Mouse (Mus musculus): ENCODE results near the gene Gm5426.
"Not testable (repeated sequence)": the region's sequence is repeated elsewhere in the genome, so short reads cannot be mapped to it uniquely, and the experiment has no call there.

Gm5426 gene

GRCm38 (mm10) chr10:96139274-96139673, 2.9 kb downstream of the Gm5426 start:
- DNase-seq (ENCODE audit: low spot score) = not testable (repeated sequence)

GRCm38 (mm10) chr10:96146578-96146977, 10.2 kb downstream of the Gm5426 start:
- DNase-seq (ENCODE audit: low spot score) = no peak

GRCm38 (mm10) chr10:96148250-96148699, 11.9 kb downstream of the Gm5426 start:
- DNase-seq (ENCODE audit: low spot score) = no peak

- no peak for DNase-seq (ENCODE audit: low spot score)
Observed at GRCm38 (mm10) chr10:96150401-96151116, 14.2 kb downstream of the Gm5426 start.

DNA sequence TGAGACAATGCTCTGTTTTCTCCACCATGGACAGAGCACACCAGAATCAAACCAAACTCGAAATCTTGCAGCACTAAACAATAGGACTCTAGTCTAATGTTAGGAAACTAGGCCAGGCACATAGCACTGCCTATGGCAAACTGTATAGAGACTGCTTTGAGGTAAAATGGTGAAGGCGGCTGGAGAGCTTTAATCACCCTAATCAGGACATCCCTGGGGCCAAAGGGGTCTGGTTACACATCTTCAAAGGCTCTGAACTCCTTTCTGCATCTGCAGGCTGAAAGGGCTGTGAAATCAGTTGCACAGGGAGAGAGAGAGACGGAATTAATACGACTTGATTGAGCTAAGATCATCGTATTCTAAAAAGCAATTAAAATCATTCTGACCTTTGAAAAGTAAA, 16.9 kb downstream of the Gm5426 start:
- no peak for DNase-seq (ENCODE audit: low spot score)

GRCm38 (mm10) chr10:96162975-96163706, 26.7 kb downstream of the Gm5426 start:
- DNase-seq (ENCODE audit: low spot score) = no peak

DNA sequence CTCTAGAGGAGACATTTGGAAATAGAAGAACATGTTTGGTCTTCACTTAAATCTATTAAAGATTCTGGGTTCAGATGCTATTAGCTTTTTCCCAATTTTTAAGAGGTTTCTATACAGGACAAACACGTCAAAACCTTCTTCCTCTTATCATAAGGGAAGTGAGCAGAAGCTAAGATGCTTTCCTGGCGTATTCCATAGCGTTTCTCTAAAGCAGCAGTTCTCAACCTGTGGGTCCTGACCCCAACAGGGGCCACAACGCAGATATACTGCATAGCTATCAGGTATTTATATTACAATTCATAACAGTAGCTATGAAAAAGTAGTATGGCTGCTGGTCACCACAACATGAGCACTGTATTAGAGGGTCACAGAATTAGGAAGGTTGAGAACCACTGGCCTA, 27.4 kb downstream of the Gm5426 start:
- DNase-seq (ENCODE audit: low spot score) = no peak

DNA sequence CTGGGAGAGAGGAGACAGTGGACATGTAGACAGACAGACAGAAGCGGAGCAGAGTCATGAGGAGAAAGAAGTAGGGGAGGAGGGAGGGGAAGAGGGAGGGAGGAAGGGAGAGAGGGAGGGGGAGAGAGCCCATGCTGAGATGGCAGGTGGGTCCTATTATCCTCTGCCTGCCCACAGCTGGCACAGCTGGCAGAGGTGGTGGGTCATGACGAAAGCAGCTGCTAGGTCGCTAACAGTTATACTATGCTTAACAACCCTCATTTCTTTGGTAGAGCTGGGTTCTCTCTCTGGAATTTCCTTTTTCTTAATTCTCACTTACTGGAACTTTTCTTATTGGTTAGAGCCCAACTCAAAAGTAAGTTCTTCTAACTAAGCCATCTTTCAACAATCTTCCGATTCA, 28.9 kb downstream of the Gm5426 start:
- DNase-seq (ENCODE audit: low spot score) = no peak

- DNase-seq (ENCODE audit: low spot score) = no peak
Observed at GRCm38 (mm10) chr10:96168998-96169397, 32.6 kb downstream of the Gm5426 start.

GRCm38 (mm10) chr10:96171546-96171945, 35.1 kb downstream of the Gm5426 start:
- DNase-seq (ENCODE audit: low spot score) = no peak

DNA sequence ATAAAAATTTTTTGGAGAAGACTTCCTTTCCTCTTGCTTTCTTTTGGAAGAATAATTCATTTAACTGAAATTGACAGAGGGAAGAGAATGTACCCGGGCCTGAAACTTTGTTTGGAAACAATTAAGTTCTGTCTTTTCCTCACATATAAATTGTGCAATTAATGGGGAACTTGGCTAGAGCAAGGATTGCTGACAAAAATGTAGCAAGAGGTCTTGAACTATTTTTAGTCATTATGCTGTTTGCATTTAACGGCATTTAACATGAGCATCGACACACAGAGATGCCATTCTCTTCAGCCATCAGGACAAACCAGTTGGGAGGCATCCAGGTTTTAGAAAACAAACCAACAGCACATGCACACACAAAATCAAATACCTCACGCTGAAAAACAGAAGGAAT, 36.6 kb downstream of the Gm5426 start:
- DNase-seq (ENCODE audit: low spot score) = no peak

DNA sequence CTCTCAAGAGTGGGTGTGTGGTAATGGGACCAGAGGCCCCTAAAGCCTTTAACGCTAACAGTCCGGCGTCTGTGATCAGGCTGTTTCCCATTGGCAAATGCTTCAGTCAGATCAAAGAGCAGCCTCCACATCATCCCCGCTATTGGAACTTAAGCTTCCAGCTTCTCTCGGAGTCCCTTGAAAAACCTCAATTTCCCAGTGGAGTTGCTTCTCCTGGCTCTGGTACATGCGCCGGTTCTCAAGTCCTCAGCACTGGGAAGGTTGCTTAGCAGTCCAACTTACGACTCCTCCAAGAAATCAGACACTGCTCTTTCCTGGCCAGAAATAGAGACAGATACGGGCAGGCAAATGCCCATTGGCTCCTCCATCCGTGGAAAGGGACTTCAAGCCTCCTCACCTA, 37.4 kb downstream of the Gm5426 start:
- no peak for DNase-seq (ENCODE audit: low spot score)

- DNase-seq (ENCODE audit: low spot score) = no peak
Observed at GRCm38 (mm10) chr10:96176916-96177315, 40.5 kb downstream of the Gm5426 start.

GRCm38 (mm10) chr10:96180554-96181397, 44.4 kb downstream of the Gm5426 start:
- peak; percentile 75 for DNase-seq (ENCODE audit: low spot score)

GRCm38 (mm10) chr10:96181398-96181790, 45.0 kb downstream of the Gm5426 start:
- DNase-seq (ENCODE audit: low spot score) = peak; percentile 64

DNA sequence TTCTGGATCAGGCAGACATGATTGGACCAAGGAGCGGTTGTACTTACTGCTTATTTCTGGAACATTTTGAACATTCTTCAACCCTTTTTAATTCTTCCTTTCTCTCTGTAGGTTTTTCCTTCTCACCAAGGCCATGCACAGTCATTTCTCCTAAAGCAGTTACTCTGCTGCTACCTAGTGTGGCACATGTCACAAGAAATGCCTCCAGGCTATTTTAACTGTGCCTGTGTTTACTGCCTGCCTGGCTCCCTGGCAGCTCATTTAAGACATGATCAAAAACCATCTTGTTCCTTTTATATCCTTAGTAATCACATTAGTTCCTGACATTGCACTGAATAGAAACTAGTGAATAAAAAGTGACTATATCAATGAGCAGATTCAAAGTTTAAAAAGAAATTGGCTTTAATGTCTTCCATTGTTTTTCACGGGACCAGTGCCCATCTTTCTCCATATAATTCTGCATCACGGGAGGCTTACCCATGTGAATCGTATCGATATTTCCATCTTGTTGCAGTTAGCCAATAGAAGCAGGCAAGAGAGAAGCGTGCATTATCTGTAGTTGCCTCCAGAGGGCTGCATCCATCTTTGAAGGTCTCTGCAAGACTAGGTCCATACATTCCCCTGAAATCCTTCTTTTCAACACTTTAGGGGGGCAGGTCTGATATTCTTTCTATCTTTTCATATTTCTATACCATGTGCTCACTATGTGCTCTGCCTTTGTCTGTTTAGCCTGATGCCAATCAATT, 45.7 kb downstream of the Gm5426 start:
- no peak for DNase-seq (ENCODE audit: low spot score)

GRCm38 (mm10) chr10:96185026-96185425, 48.6 kb downstream of the Gm5426 start:
- DNase-seq (ENCODE audit: low spot score) = no peak

DNA sequence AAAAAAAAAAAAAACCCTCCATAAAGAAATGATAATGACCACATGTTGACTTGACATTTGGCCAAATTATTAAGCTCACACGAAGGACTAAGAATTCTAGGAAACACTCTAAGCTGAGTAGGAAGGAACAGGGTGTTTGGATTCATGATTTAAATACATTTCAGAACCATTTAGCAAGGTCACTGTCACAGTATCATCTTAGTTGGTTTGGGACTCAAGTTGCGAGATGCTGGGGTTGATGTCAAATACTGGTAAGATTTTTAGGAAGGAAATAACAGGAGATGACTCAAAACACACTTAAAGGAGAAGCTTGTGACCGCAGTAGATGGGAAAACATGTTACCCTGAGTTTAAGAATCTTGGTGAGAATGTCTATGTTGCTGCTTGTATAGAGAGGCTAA, 49.2 kb downstream of the Gm5426 start:
- DNase-seq (ENCODE audit: low spot score) = no peak
